Mouse (Mus musculus) neutrophil, adult 83 days (primary cell): ENCODE results near the gene Fam19a4. TPM values are rescaled to one million over a fixed set of nuclear protein-coding genes. Genes with fewer than 3 reads are reported as not detected.

Experiments
- total RNA-seq, 2 experiments: library from RNA; stranded (reverse); gene quantifications; one replicate each; pipeline ENCODE4 v1.2.4; 2023

Gene Fam19a4
- total RNA-seq, result under 1 TPM; 0.15 to 0.18 TPM

DNA sequence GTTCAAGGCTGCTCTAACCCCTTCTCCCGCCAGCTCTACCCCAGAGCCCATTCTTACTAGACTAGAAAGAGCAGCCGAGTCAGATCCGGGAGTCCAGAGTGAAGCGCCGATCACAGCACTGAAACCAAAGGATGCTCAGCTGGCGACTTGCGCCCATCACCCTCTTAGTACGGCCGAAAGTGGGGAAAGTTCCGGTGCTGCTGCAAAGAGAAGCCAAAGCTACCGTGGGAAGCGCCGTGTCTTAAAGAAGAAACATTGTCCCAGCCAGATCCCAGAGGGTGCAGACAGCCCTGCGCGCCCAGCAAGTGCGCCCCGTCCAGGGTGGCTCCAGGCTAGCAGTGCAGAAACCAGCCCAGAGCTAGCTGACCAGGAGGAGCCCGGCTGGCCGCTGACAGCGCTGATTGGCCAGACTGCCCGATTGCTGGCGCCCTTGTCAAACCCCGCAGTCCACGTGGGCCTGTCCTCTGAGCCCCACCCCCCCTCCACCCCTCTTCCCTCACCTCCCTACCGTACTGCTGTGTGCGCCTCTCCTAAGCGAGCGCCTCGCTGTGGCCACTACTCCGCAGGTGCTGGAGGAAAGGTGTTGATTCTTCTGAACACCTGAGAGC, at the start of gene Fam19a4:
Gene Fam19a4 (minus strand): TSS at position 340 of the 608 bp plus-strand sequence.

Other genes starting within 250 kb of the Fam19a4 start
- gene Eogt, start 88.8 kb upstream of the Fam19a4 start, total RNA-seq, result 1 to 10 TPM; 3.8 to 6.8 TPM
- 10 to 100 TPM; 31.1 to 32.7 TPM for gene Tmf1, start 118.7 kb upstream of the Fam19a4 start, total RNA-seq
- gene Uba3, start 145.2 kb upstream of the Fam19a4 start, total RNA-seq, result 10 to 100 TPM; 23.3 to 24.2 TPM
- 10 to 100 TPM; 69.0 to 75.1 TPM for gene Arl6ip5, start 150.3 kb upstream of the Fam19a4 start, total RNA-seq
- not detected for gene Lmod3, start 192.3 kb upstream of the Fam19a4 start, total RNA-seq